Mouse (Mus musculus) testis, adult 2 months (tissue): ENCODE data around the gene Inmt. TPM values are rescaled to one million over a fixed set of nuclear protein-coding genes. Genes with fewer than 3 reads are reported as not detected.
"Not testable (repeated sequence)": the region's sequence is repeated elsewhere in the genome, so short reads cannot be mapped to it uniquely, and the experiment has no call there.

Source experiments
- H3K27ac ChIP-seq: fragments of 200-500 bp; 2 replicates; pipeline ENCODE4 v1.5.1; 2012; ENCODE audit warnings: low read depth, low read length; ENCODE audit not compliant: control insufficient read depth, insufficient read depth
- H3K27me3 ChIP-seq: fragments of 200-500 bp; 2 replicates; pipeline ENCODE4 v1.6.1; 2012; ENCODE audit warnings: mild to moderate bottlenecking, low read length, moderate library complexity; ENCODE audit not compliant: control insufficient read depth, insufficient read depth
- H3K36me3 ChIP-seq: fragments of 200-500 bp; 2 replicates; pipeline ENCODE4 v1.6.1; 2012; ENCODE audit warnings: mild to moderate bottlenecking, low read length; ENCODE audit not compliant: control insufficient read depth, insufficient read depth
- H3K4me1 ChIP-seq: fragments of 200-500 bp; 2 replicates; pipeline ENCODE4 v1.6.1; 2012; ENCODE audit warnings: low read length; ENCODE audit not compliant: control insufficient read depth, insufficient read depth
- H3K4me3 ChIP-seq: fragments of 200-500 bp; 2 replicates; pipeline ENCODE4 v1.5.1; 2012; ENCODE audit warnings: low read depth, mild to moderate bottlenecking, low read length, moderate library complexity, mixed read lengths; ENCODE audit not compliant: control insufficient read depth
- CTCF ChIP-seq: fragments of 200-500 bp; IDR thresholded peaks from 2 replicates; pipeline ENCODE4 v1.5.1; 2012; ENCODE audit warnings: low read depth, mild to moderate bottlenecking, inconsistent platforms, low read length, moderate library complexity; ENCODE audit not compliant: control insufficient read depth, insufficient read depth, insufficient replicate concordance
- POLR2A ChIP-seq: fragments of 200-500 bp; IDR thresholded peaks from 2 replicates; pipeline ENCODE4 v1.6.1; 2012; ENCODE audit warnings: low read depth, mild to moderate bottlenecking, inconsistent platforms, low read length, moderate library complexity; ENCODE audit not compliant: control insufficient read depth
- polyA plus RNA-seq: library from polyadenylated mRNA; depleted of rRNA; stranded (reverse); fragments of >200 nt; gene quantifications from 2 replicates; pipeline ENCODE4 v1.2.3, GENCODE M21; 2012

The Inmt gene
- polyA plus RNA-seq, 1 experiment: 0.32 TPM

DNA sequence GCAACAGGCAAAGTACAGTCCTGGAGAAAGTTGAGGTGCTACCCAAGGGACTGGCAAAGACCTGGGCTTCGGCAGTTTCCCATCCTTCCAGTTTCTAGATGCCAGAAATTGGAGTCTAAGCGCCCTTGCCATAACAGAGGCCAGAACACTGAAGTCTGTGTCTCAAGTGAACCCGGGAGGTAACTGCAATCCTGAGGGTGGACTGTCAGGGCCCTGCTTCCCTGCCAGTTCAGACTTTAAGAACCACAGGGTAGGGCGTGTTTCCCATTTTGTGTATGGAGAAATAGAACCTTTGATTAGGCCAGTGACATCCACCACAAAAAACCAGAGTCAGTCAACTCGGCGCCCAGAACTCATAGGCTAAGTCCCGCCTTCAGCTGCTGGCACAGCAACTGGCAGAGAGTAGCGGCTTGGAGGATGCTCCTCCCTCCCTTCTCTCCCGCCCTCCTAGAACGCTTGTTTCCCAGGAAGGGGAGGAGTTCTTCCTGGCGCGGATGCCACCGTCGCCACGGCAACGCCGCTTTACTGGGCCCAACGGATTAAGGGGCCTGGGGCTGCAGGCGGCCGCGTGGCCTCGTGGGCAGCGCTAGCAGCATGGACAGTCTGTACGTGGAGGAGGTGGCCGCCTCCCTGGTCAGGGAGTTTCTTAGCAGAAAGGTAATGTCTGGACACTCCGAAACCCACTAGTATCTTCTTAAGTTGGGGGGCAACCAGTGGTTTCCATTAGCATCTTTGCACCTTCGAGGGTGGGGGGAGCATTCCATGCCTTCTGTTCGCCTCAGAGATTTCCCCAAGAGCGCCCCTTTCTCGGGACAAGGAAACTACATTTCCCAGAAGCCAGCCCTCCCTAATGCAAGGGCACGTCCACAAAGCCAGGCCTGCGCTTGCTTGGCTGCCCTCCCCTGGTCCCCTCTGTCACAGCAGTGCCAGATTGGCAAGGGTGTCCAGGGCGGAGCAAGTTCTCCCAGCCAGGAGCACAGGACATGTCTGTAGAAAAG lies 28.4 kb upstream of the Inmt start, which contains the start of gene Mindy4:
Gene Mindy4, plus strand, starts transcription at position 471 of the 998 bp plus-strand sequence.
- peak within 1 kb of the TSS; percentile 91 for H3K27ac ChIP-seq
- no peaks in the 10 kb centered on the region for H3K27me3 ChIP-seq
- peak; percentile 77 for TF ChIP-seq POLR2A
- no peak for TF ChIP-seq CTCF
- H3K4me1 ChIP-seq: peaks cover 4% of the 10 kb centered on the region
- no peaks in the 10 kb centered on the region for H3K36me3 ChIP-seq
- peak within 1 kb of the TSS; percentile 89 for H3K4me3 ChIP-seq

DNA sequence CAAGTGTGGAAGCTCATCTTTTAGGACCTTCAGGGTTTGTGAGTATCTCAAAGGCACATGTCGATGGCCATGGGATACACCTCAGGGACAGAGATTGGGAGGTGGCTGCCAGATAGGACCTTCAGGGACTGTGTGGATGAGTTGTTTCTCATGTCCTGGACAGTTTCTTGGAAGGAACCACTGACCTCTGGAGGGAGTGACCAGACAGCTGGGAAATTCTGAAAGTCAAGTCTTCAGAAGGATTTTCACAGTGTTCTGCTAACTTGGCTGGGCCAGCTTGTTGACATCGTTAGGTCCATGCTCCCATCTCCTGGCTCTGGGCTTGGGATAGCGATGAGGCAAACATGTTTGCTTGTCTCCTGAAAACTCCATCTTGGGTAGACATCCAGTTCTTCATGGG lies 24.2 kb upstream of the Inmt start:
- Histone ChIP-seq H3K4me3 (no peak overlapping the region), H3K27me3 (no peaks in the 10 kb centered on the region), H3K36me3 (no peaks in the 10 kb centered on the region), H3K27ac (no peak overlapping the region), H3K4me1 (peaks cover 4% of the 10 kb centered on the region)
- TF ChIP-seq POLR2A: no peak
- TF ChIP-seq CTCF: no peak

DNA sequence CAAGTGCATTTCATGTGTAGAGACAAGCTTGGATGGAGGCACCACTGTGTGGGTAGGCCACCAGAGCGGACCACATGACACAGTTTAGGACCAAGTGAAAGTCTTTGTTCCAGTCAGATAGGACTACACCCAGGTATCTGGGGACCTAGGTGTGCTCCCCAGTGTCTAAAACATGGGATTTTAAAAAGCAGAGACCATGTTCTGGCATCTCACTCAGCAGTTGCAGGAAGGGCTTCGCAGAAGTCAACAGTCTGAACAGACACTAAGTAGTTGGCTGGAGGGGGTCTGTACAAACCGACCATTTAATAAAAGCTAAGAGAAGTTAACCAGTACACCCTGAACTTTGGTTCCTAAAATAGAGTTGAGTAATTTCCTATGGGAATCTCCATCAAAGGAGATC lies 18.3 kb upstream of the Inmt start:
- Histone ChIP-seq H3K27me3 (no peaks in the 10 kb centered on the region), H3K36me3 (no peaks in the 10 kb centered on the region), H3K4me3 (no peak overlapping the region), H3K4me1 (no peaks in the 10 kb centered on the region), H3K27ac (no peak overlapping the region)
- TF ChIP-seq POLR2A (no peak), CTCF (no peak)

DNA sequence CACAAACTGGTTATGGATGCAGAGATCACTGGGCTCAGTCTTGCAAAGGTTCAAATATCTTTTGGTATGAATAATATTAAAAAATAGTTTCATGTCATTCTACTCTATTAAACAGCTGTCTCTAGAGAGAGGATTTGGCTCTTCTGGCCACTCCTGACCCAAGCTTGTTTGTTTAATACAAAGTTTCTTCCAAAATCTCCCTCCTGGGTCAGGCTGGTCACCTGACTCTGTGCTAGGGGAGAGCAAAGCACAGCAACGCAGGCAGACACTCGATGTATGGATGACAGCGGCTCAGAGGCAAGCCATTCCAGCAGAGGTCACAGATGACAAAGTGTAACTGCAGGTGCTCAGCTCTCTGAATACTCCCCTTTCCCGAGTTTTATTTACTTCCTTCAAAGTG lies 16.7 kb upstream of the Inmt start:
- Histone ChIP-seq H3K27ac (no peak overlapping the region), H3K27me3 (no peaks in the 10 kb centered on the region), H3K4me1 (no peaks in the 10 kb centered on the region), H3K4me3 (no peak overlapping the region), H3K36me3 (no peaks in the 10 kb centered on the region)
- TF ChIP-seq POLR2A (no peak), CTCF (no peak)

DNA sequence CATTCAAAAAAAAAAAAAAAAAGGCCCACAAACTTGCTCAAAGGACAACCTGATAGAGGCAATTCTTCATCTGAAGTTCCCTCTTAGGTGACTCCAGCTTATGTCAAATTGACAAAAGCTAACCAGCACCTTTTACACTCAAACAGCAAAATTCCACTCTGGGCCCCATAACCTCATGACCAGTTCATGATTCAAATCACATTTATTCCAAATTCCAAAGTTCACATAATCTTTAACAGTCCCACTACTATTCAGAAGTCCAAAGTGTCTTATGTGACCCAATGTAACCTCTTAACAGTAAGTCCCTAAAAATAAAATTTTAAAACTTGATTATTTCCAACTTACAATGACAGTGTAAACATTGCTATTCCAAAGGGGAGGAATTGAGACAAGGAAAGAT lies 14.6 kb upstream of the Inmt start:
- H3K27me3 ChIP-seq: no peaks in the 10 kb centered on the region
- no peak overlapping the region for H3K4me3 ChIP-seq
- H3K27ac ChIP-seq: no peak overlapping the region
- H3K36me3 ChIP-seq: no peaks in the 10 kb centered on the region
- TF ChIP-seq POLR2A (no peak), CTCF (no peak)
- no peaks in the 10 kb centered on the region for H3K4me1 ChIP-seq

DNA sequence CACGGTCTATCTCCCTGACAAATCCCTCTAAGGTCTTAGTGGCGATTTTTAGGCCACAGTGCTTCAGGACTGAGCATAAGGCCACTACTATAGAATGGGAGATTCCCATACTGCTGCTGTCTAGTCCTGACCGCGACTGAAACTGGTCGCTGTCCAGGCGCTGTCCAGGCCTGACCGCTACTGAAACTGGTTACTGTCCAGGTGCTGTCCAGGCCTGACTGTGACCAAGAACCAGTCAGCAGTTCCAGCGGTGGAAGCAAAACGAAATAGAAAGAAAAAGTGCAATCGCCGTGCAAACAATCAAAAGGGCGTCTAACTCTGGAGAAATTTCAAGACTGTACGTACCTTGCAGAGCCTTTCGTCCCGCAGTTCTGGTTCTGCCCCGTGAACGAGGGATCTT lies 13.0 kb upstream of the Inmt start:
- not testable (repeated sequence) for H3K36me3 ChIP-seq, H3K27me3 ChIP-seq, H3K4me1 ChIP-seq, H3K4me3 ChIP-seq, H3K27ac ChIP-seq

DNA sequence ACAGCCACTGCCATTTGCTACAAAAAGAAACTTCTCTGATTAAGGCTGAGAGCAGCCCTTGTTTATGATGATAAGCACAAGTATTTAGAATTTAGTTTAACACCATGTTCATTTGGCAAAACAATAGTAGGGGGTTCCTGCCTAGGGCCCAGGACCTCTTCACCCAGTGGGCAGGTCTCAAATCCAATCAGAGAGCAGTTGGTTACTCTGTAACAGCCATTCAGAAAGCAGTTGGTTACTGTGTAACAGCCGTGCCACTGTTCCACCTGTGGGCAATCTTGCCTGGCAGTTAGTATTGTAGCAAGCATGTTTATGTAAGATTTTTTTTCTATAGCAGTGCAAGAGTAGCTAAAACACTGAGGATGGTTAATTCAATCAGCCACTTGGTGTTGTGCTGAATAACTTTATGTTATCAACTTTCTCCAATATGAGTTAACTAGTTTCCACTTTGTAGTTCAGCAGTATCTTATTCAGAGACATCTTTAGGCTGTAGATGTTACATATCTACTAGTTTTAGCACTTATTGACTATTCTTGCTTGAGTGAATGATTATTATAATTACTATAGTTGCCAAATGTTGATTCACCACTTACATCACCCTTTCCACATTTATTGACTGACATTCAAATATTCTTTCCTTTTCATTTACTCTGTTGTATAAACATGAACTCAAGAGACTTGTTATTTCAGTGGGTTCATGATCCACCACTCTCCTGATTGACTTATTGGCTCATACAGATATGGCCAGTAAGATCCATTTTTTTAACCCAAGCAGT lies 8.0 kb upstream of the Inmt start:
- Histone ChIP-seq H3K4me3 (no peak overlapping the region), H3K27me3 (no peaks in the 10 kb centered on the region), H3K4me1 (no peaks in the 10 kb centered on the region), H3K36me3 (no peaks in the 10 kb centered on the region), H3K27ac (no peak overlapping the region)
- TF ChIP-seq POLR2A (no peak), CTCF (no peak)
